Mouse (Mus musculus) small intestine, adult 2 months (tissue): ENCODE data around the gene Zfp639. TPM values are rescaled to one million over a fixed set of nuclear protein-coding genes. Genes with fewer than 3 reads are reported as not detected.

Experiments
- H3K27ac ChIP-seq: fragments of 200-500 bp; 2 replicates; pipeline ENCODE4 v1.5.1; 2012; ENCODE audit warnings: low read depth, low read length, control low read depth, inconsistent platforms; ENCODE audit not compliant: insufficient read depth
- H3K27me3 ChIP-seq: fragments of 200-500 bp; 2 replicates; pipeline ENCODE4 v1.6.1; 2012; ENCODE audit warnings: mild to moderate bottlenecking, moderate library complexity, low read length, inconsistent platforms; ENCODE audit not compliant: control insufficient read depth, insufficient read depth
- H3K36me3 ChIP-seq: fragments of 200-500 bp; 2 replicates; pipeline ENCODE4 v1.6.1; 2012; ENCODE audit warnings: mild to moderate bottlenecking, low read length, control low read depth, inconsistent platforms; ENCODE audit not compliant: control insufficient read depth, insufficient read depth
- H3K4me1 ChIP-seq: fragments of 200-500 bp; 2 replicates; pipeline ENCODE4 v1.6.1; 2012; ENCODE audit warnings: low read length, inconsistent platforms, mixed read lengths; ENCODE audit not compliant: control insufficient read depth, insufficient read depth, insufficient read length
- H3K4me3 ChIP-seq: fragments of 200-500 bp; 2 replicates; pipeline ENCODE4 v1.5.1; 2012; ENCODE audit warnings: low read depth, mild to moderate bottlenecking, control low read depth, inconsistent platforms, low read length, moderate library complexity
- CTCF ChIP-seq: fragments of 200-500 bp; IDR thresholded peaks from 2 replicates; pipeline ENCODE4 v1.5.1; 2012; ENCODE audit warnings: low read depth, mild to moderate bottlenecking, control low read depth, inconsistent platforms, low read length, moderate library complexity, mixed read lengths; ENCODE audit not compliant: insufficient replicate concordance, insufficient read length; ENCODE audit errors: extremely low read depth
- POLR2A ChIP-seq: fragments of 200-500 bp; IDR thresholded peaks from 2 replicates; pipeline ENCODE4 v1.6.1; 2012; ENCODE audit warnings: low read depth, mild to moderate bottlenecking, control low read depth, inconsistent platforms, low read length, moderate library complexity
- WGBS: fragments of 180-500 bp; shearing (Covaris S2); methylation state at CpG from one replicate; pipeline ENCODE4 v1.1.7; 2018; 5-methylcytosine and 5-hydroxymethylcytosine counted together
- polyA plus RNA-seq: library from polyadenylated mRNA; depleted of rRNA; stranded (reverse); fragments of >200 nt; gene quantifications from 2 replicates; pipeline ENCODE4 v1.2.3, GENCODE M21; 2012

Gene Zfp639
- polyA plus RNA-seq, 1 experiment: 17.7 TPM

DNA sequence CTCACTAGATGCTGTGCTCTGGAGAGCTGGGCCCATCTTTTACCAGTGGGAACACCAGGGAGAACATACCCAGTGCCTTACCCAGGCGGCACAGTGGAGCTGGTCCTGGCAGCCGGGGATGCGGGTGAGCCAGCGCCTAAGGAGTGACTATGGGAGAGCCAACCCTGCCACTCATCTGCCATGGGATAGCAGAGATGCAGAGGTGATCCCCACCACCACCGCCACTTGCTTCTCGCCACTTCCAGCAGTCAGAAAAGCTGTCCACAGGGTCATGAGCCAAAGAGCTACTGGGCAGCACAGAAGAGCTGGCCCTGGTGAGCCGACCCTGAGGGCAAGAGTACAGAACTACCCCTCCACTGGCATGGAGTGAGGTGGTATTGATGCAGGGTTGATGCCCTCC, 30.1 kb upstream of the Zfp639 start:
- TF ChIP-seq CTCF (no peak), POLR2A (no peak)
- WGBS: 92% methylated on average over 7 of the region's 7 CpGs
- H3K4me3 ChIP-seq: no peak overlapping the region
- H3K27me3 ChIP-seq: no peaks in the 10 kb centered on the region
- no peaks in the 10 kb centered on the region for H3K36me3 ChIP-seq
- no peaks in the 10 kb centered on the region for H3K4me1 ChIP-seq
- no peak overlapping the region for H3K27ac ChIP-seq

- 77% methylated on average over 3 of the region's 3 CpGs for WGBS
Observed at GRCm38 (mm10) chr3:32483035-32483434, 27.0 kb upstream of the Zfp639 start.

GRCm38 (mm10) chr3:32486543-32486942, 23.5 kb upstream of the Zfp639 start:
- H3K4me3 ChIP-seq: no peak overlapping the region
- H3K36me3 ChIP-seq: no peaks in the 10 kb centered on the region
- H3K27ac ChIP-seq: no peak overlapping the region
- 67% methylated on average over 4 of the region's 4 CpGs for WGBS
- no peaks in the 10 kb centered on the region for H3K4me1 ChIP-seq
- TF ChIP-seq CTCF (no peak), POLR2A (no peak)
- H3K27me3 ChIP-seq: no peaks in the 10 kb centered on the region

More at GRCm38 (mm10) chr3:32483035-32483434, 27.0 kb upstream of the Zfp639 start:
- Histone ChIP-seq H3K4me3 (no peak overlapping the region), H3K36me3 (no peaks in the 10 kb centered on the region), H3K27ac (no peak overlapping the region), H3K4me1 (no peaks in the 10 kb centered on the region), H3K27me3 (no peaks in the 10 kb centered on the region)
- no peak for TF ChIP-seq POLR2A
- TF ChIP-seq CTCF: no peak

DNA sequence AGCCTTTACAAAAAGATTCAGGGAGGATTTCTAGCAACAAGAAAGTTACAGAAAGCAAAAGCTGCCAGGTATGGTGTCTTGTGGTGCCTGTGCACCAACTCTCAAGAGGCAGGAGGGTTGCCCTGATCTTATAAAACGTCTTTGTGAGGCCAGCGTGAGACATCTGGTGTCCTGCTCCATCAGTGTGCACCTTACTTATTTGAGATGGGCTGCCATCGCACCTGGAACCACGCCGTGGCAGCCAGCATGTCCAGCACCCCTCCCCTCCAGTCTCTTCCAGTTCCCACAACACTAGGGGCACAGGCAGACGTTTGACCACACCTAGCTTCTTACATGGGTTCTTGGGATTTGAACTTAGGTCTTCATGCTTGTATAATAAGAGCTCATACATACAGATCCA, 21.9 kb upstream of the Zfp639 start:
- 77% methylated on average over 6 of the region's 6 CpGs for WGBS
- Histone ChIP-seq H3K27ac (no peak overlapping the region), H3K4me3 (no peak overlapping the region), H3K4me1 (no peaks in the 10 kb centered on the region), H3K27me3 (no peaks in the 10 kb centered on the region), H3K36me3 (no peaks in the 10 kb centered on the region)
- TF ChIP-seq POLR2A (no peak), CTCF (no peak)

GRCm38 (mm10) chr3:32490076-32490927, 19.8 kb upstream of the Zfp639 start:
- 59% methylated on average over 15 of the region's 15 CpGs for WGBS
- no peaks in the 10 kb centered on the region for H3K27me3 ChIP-seq
- no peak overlapping the region for H3K4me3 ChIP-seq
- H3K4me1 ChIP-seq: no peaks in the 10 kb centered on the region
- no peaks in the 10 kb centered on the region for H3K36me3 ChIP-seq
- H3K27ac ChIP-seq: no peak overlapping the region
- TF ChIP-seq POLR2A (no peak), CTCF (no peak)

DNA sequence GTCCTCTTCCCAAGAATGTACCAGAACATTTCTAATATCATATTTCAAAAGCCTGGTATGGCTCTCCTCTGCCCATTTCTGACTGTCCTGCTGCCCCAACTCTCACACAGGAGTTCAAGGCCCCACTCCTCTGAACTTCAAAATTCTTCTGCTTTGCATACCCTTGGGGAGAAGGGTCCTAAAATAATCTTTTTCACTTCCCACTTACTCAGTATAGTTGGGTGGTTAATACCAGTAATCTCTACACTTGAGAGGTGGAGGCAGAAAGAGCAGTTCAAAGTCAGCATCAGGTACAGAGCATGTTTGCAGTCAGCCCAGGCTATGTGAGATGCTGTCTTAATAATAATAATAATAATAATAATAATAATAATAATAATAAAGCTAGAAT, 19.1 kb upstream of the Zfp639 start:
- no peaks in the 10 kb centered on the region for H3K36me3 ChIP-seq
- H3K27ac ChIP-seq: no peak overlapping the region
- H3K4me1 ChIP-seq: no peaks in the 10 kb centered on the region
- no peaks in the 10 kb centered on the region for H3K27me3 ChIP-seq
- H3K4me3 ChIP-seq: no peak overlapping the region
- TF ChIP-seq CTCF (no peak), POLR2A (no peak)

- TF ChIP-seq CTCF: no peak
- no peak for TF ChIP-seq POLR2A
- Histone ChIP-seq H3K27ac (no peak within 1 kb of the TSS), H3K4me1 (no peaks in the 10 kb centered on the region), H3K27me3 (no peaks in the 10 kb centered on the region), H3K4me3 (no peak within 1 kb of the TSS), H3K36me3 (no peaks in the 10 kb centered on the region)
- WGBS: 75% methylated on average over 11 of the region's 11 CpGs
Observed at GRCm38 (mm10) chr3:32492097-32493090, 17.7 kb upstream of the Zfp639 start, which contains the start of gene Kcnmb3. Kcnmb3 (minus strand) TSS chr3:32492231.
